Mouse (Mus musculus): ENCODE measurements around the gene Chrng.

The Chrng gene

DNA sequence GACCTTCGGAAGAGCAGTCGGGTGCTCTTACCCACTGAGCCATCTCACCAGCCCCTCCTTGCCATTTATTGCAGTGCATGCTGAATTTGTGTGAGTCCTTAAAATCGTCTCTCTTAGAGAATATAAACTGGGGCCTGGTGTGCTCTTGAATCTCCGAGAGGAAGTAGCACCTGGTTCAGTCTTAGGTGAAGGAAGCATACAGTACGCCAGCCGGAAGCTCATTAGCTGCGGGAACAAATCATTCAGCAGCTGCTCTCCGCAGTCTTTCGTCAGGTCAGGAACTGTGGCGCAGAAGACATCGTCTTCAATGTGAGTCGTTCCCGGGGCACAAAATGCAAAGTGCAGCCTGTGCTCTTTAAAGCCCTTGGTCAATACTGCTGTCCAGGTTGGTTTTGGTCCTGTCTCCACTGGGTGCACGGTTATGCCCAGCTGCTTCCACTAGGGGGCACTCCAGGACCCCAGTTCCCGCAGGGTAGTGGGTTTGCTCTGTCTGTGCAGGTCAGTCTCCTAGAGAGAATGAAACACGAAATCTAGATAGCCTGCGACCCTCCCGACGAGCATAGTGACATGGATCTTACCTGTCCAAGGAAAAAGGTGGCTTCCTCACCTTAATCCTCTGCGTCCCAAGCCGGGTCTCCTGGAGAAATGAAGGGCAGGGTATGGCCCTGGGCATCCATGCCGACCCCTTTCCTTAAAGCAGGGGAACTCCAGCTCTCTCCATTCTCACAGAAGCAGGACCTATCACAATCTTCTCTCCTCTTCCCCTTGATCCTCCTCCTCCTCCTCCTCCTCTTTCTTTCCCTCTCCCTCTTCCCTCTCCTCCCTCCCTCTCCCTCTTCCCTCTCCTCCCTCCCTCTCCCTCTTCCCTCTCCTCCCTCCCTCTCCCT, 41.7 kb downstream of the Chrng start:
- ATAC-seq (ENCODE audit: insufficient number of reproducible peaks, low FRiP score, low TSS enrichment), result peak; percentile 70

DNA sequence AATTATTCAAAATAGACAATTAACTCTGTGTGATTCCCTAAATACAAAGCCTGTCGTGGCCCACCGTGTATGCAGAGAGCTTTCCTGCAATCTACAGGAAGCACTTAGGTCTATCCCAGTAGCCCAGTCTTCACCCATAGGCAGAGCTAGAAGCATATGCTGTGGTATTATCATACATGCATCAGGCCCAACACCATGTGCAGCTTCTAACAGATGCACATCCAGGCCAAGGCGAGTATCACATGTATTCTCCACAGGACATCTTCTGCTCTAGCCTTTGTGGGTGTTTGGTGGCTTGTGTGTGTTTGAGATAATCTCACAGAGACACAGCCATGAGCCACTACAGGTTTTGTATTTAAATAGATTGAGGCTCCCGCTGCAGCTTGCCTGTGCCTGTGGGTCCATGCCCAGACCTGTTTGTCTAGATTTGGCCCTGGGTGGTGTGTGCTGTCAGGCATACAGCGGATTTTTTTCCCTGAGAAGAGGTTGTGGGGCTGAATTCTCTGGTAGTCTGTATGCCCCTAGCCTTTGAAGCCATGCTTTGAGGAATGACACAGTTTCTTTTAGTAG, 47.7 kb downstream of the Chrng start:
- no peak for ATAC-seq (ENCODE audit: insufficient number of reproducible peaks, low FRiP score, low TSS enrichment)

DNA sequence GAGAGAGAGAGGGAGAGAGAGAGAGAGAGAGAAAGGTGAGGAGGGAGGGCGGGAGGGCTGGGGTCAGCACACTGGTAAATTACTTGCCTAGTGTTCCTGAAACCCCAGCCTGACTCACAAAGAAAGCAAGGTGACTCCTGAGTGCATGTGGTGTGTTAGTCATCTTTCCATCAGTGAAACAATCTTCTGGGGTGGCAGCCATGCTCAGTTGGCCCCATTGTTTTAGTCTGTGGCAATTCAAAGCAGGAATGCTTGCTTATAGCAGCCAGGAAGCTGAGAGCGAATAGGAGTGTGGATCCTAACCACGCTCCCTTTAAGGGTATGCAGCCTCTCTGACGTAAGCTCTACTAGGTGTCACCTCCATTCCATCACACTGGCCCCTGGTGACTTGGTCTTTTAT, 50.7 kb downstream of the Chrng start:
- no peak for ATAC-seq (ENCODE audit: insufficient number of reproducible peaks, low FRiP score, low TSS enrichment)

DNA sequence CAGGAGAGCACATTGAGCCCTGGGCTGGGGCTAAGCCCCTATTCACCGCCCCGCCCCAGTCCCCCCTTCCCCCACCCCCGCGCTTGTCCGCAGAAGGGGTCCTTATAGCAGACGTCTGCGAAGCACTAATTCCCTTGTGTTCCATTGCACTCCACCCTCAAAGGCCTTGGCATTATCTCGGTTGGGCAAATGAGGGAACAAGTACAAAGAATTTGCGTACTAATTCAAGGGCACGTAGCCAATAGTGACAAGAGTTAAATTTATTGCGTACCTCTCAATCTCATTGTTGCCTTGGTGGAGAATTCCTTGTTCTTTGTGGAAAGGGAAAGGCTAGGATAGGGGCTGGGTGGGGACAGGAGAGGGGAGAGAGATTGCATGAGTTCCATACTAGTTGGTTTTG, 53.2 kb downstream of the Chrng start:
- no peak for ATAC-seq (ENCODE audit: insufficient number of reproducible peaks, low FRiP score, low TSS enrichment)

DNA sequence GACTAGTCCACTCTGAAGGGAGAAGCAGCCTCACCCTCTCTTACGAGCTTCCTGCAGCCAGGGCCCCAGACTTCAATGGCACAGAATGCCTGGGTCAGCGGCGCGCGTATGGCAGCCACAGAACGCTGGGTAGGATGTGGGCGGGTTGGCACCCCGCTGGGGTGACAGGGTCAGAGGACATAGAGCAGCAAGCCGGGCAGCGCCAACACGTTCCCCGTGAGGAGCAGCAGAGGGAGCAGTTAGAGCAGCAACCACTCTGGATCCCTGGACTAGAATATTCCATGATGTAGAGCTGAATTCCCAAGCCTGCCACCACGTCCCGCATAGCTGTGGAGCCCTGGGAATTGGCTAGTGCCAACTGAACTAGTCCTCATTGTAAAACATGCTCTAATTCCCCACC, 54.0 kb downstream of the Chrng start:
- ATAC-seq (ENCODE audit: insufficient number of reproducible peaks, low FRiP score, low TSS enrichment), result no peak

DNA sequence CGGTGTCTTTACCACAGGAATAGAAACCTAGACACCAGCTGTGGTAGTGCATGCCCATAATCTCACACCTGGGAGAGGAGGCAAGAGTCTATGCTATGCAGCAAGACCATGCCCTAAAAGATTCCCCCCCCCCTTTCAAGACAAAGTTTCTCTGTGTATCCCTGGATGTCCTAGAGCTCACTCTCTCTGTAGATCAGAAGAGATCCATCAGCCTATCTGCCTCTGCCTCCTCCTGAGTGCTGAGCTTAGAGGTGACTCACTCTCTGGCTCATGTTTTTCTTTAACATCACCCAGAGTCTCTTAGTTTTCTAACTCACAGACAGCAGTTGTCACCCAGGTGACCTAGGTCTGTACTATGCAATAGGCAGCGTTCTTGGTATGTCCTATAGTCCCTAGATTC, 54.9 kb downstream of the Chrng start:
- ATAC-seq (ENCODE audit: insufficient number of reproducible peaks, low FRiP score, low TSS enrichment), result no peak
